Mouse (Mus musculus) hindbrain, embryonic 11.5 days (tissue): ENCODE measurements around the gene Pax2. TPM values are rescaled to one million over a fixed set of nuclear protein-coding genes. Genes with fewer than 3 reads are reported as not detected.

Experiments
- ATAC-seq: fragments of 200-750 bp; cut with Nextera tagmentation; 2 replicates; pipeline ENCODE4 v1.8.0; 2017; ENCODE audit warnings: mild to moderate bottlenecking, moderate TSS enrichment, moderate library complexity; ENCODE audit not compliant: low FRiP score
- DNase-seq: peaks from one replicate; pipeline ENCODE4 v3.0.0-alpha.2; 2015; ENCODE audit warnings: low spot score
- H3K27ac ChIP-seq: fragments of 300-500 bp; sonication (generic); 2 replicates; pipeline ENCODE4 v1.5.1; 2014; ENCODE audit warnings: mild to moderate bottlenecking, low read depth, low read length
- H3K27me3 ChIP-seq: fragments of 300-500 bp; sonication (generic); 2 replicates; pipeline ENCODE4 v1.6.1; 2014; ENCODE audit warnings: mild to moderate bottlenecking, low read length, moderate library complexity, mixed read lengths; ENCODE audit not compliant: control insufficient read depth, insufficient read depth
- H3K36me3 ChIP-seq: fragments of 300-500 bp; sonication (generic); 2 replicates; pipeline ENCODE4 v1.6.1; 2014; ENCODE audit warnings: mild to moderate bottlenecking, low read length, moderate library complexity, mixed read lengths; ENCODE audit not compliant: control insufficient read depth, insufficient read depth
- H3K4me1 ChIP-seq: fragments of 300-500 bp; sonication (generic); replicated peaks from 2 replicates; pipeline ENCODE4 v1.6.1; 2014; ENCODE audit warnings: low read length, mixed read lengths; ENCODE audit not compliant: control insufficient read depth, insufficient read depth
- H3K4me2 ChIP-seq: fragments of 300-500 bp; sonication (generic); replicated peaks from 2 replicates; pipeline ENCODE4 v1.6.1; 2014; ENCODE audit warnings: mild to moderate bottlenecking, low read depth, low read length
- H3K4me3 ChIP-seq: fragments of 300-500 bp; sonication (generic); 2 replicates; pipeline ENCODE4 v1.5.1; 2014; ENCODE audit warnings: low read depth, low read length
- H3K9ac ChIP-seq: fragments of 300-500 bp; sonication (generic); 2 replicates; pipeline ENCODE4 v1.6.1; 2014; ENCODE audit warnings: low read depth, low read length
- H3K9me3 ChIP-seq: fragments of 300-500 bp; sonication (generic); 2 replicates; pipeline ENCODE4 v1.6.1; 2016; ENCODE audit warnings: low read length; ENCODE audit not compliant: control insufficient read depth
- WGBS: fragments of 180-500 bp; shearing (Covaris S2); extraction: QIAGEN DNeasy Blood & Tissue Kit; methylation state at CpG from one replicate; pipeline ENCODE4 v1.1.7; 2014; 5-methylcytosine and 5-hydroxymethylcytosine counted together
- polyA plus RNA-seq: library from polyadenylated mRNA; unstranded; fragments of >200 nt; fragmentation: Nextera tagmentation; extraction: Ambion mirVana; gene quantifications from 2 replicates; pipeline ENCODE4 v1.2.1, GENCODE M21; 2014

Pax2 gene
- polyA plus RNA-seq, 1 experiment from 2014 or later: 11.1 TPM

DNA sequence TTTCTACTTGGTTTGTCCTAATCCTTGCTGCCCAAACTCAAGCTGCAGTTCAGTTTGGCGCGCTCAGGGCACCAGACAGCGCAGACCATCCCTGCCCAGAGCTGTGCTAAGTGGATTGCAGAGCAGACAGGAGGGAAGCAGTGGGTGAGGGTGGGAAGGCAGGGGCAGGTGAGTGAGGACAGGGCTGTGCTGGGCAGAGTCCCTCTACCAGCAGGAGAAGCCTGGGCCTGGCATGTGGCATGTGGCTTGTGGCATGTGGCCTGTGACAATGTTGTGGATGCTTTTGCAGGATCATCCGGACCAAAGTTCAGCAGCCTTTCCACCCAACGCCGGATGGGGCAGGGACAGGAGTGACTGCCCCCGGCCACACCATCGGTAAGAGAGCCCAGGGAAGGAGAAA, 32.6 kb downstream of the Pax2 start:
- H3K27ac ChIP-seq: no peak overlapping the region
- no peak for ATAC-seq
- WGBS: 83% methylated on average over 8 of the region's 8 CpGs
- no peak overlapping the region for H3K4me2 ChIP-seq
- H3K27me3 ChIP-seq: 0 out of 2 replicates have a peak, but pooled peaks cover 2% of the 10 kb centered on the region
- no peak overlapping the region for H3K4me3 ChIP-seq
- H3K9me3 ChIP-seq: no peaks in the 10 kb centered on the region
- no peaks in the 10 kb centered on the region for H3K36me3 ChIP-seq
- H3K9ac ChIP-seq: no peak overlapping the region
- H3K4me1 ChIP-seq: no peaks in the 10 kb centered on the region; the same call in 1 of the 2 replicates
- no peak for DNase-seq

DNA sequence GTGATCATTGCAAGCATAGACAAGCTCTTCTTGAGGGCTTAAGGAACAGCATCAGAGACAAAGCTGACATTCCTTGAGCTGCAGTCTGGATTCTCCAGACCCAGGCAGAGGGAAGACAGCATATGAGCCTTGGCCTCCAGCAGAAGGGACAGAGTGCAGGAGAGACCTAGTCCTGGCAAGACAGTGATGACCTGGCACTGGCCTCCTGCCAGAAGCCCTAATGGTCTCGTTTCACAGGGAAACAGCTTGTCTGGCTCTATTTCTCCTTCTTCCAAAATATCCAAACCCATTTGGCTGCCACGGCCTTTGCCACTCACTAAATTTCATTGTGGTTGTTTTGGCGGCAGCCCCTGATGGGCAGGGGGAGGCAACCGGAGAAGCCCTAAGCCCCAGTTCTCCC, 36.1 kb downstream of the Pax2 start:
- 84% methylated on average over 4 of the region's 4 CpGs for WGBS
- H3K4me1 ChIP-seq: peaks cover 5% of the 10 kb centered on the region
- ATAC-seq (no peak), DNase-seq (no peak)
- H3K9me3 ChIP-seq: no peaks in the 10 kb centered on the region
- no peaks in the 10 kb centered on the region for H3K27me3 ChIP-seq
- no peak overlapping the region for H3K4me3 ChIP-seq
- H3K4me2 ChIP-seq: no peak overlapping the region
- no peaks in the 10 kb centered on the region for H3K36me3 ChIP-seq
- H3K27ac ChIP-seq: no peak overlapping the region
- H3K9ac ChIP-seq: no peak overlapping the region

DNA sequence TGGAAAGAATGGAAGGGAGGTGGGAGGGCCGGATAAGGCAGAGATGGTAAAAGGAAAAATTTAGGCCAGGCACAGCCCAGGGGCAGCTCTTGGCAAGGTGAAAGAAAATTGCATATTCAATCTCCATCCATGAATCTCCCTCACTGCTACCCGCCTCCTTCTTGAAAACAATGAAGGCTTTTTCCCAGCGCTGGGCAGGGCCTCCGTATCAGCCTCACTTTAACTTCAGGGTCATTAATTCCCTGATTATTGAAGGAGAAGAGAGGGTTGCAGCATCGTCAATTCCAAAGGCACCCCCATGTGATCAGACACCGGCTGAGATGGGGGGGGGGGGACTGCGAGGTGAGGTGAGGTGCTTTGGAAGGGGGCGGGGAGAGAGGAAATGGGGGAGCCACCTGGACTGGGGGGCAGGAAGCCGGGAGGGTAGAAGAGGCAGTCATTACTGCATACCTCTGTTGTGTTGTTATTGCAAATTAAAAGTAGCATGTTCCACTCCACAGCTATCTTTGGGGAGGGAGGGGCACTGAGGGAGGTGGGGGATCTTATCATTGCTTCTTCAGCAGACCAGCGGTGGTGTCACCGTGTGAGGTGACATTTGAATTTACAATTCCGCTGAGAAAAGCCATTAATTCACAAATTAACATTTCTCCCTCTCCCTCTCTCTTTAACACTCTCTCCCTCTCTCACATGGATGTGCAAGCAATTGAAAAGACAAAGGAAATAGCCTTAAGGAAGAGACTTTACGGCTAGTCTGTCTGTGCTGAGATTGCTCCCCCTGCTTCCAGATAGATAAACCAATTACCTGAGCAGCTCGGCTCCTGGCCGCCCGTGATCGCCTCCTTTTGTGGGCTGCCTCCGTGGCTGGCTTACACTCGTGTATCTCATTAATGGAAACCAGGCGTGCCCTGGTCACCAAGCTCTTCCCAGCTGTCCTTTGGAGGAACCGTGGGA, 41.5 kb downstream of the Pax2 start:
- 23% methylated on average over 21 of the region's 21 CpGs for WGBS
- DNase-seq: no peak
- H3K4me2 ChIP-seq: 0 out of 2 replicates have a peak overlapping the region, but pooled peaks have one; percentile 7

DNA sequence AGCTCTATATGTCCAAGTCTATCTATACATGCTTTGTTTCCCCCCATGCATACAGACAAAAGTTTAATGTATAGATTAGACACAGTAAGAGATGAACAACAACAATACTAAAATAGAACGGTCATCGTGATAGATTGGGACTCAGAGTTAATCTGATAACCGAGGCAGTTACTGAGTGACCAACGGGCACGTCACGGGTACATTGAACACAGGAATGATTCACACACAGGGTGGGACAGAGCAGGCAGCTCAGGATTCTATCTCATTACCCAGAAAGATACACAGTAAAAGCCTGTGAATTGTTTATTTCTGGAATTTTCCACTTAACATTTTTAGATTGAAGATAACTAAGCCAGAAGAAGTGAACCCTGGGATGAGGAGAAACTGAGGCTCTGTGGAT, 42.9 kb downstream of the Pax2 start:
- no peaks in the 10 kb centered on the region for H3K36me3 ChIP-seq
- no peak for ATAC-seq
- H3K9me3 ChIP-seq: no peaks in the 10 kb centered on the region
- H3K4me1 ChIP-seq: peaks cover 15% of the 10 kb centered on the region
- no peak for DNase-seq
- no peak overlapping the region for H3K4me2 ChIP-seq
- 76% methylated on average over 6 of the region's 6 CpGs for WGBS
- H3K9ac ChIP-seq: no peak overlapping the region
- H3K27ac ChIP-seq: no peak overlapping the region
- H3K4me3 ChIP-seq: no peak overlapping the region
- H3K27me3 ChIP-seq: no peaks in the 10 kb centered on the region; the same call in 1 of the 2 replicates

More for the DNA sequence above, 41.5 kb downstream of the Pax2 start:
- H3K4me1 ChIP-seq: peaks cover 15% of the 10 kb centered on the region
- H3K9me3 ChIP-seq: no peaks in the 10 kb centered on the region
- H3K27me3 ChIP-seq: no peaks in the 10 kb centered on the region
- no peak overlapping the region for H3K4me3 ChIP-seq
- peak overlapping the region; percentile 30; the same call in 1 of the 2 replicates for H3K27ac ChIP-seq
- peak overlapping the region; percentile 37; the same call in 1 of the 2 replicates for H3K9ac ChIP-seq
- no peaks in the 10 kb centered on the region for H3K36me3 ChIP-seq
- ATAC-seq: no peak

DNA sequence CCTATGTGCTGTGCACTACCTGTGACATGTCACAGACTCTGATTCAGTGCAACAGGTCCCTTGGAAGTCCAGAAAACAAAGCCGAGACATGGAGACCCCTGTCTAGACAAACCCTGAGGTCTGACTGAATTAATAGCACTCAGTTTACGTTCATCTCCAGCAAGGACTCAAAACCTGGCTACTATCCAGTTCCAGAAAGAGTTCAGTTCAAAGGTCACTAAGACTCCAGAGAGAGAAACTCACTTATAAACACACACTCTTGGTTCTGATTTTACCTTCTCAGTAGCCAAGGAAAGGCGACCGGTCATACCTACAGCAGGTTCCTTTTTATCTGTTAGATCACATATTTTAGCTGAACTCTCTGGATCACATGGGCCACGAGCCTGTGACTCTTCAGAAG, 43.3 kb downstream of the Pax2 start:
- Histone ChIP-seq H3K9ac (no peak overlapping the region), H3K9me3 (no peaks in the 10 kb centered on the region), H3K4me2 (no peak overlapping the region), H3K27ac (no peak overlapping the region), H3K27me3 (no peaks in the 10 kb centered on the region; the same call in 1 of the 2 replicates), H3K36me3 (no peaks in the 10 kb centered on the region), H3K4me3 (no peak overlapping the region), H3K4me1 (peaks cover 15% of the 10 kb centered on the region)
- no peak for ATAC-seq
- DNase-seq: no peak
- WGBS: 79% methylated on average over 5 of the region's 5 CpGs

DNA sequence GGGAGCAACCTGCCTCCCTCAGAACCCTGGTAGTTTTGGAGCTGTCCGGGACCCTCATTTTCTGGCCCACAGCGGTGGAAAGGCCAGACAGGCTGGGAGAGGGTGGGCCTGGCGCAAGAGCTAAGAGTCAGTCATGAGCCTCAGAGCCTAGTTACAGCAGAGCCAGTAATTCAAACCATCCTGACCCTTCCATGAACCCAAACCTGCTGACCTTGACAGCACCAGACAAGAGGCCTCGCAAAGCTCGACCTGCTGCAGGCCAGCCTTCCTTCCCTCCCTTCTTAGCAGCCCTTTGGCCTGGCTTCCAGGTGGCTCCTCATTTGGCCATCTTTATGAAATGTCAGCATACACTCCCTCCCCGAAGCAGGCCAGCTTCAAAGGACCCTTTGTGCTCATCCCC, 44.5 kb downstream of the Pax2 start:
- no peak overlapping the region for H3K4me3 ChIP-seq
- H3K9me3 ChIP-seq: no peaks in the 10 kb centered on the region
- ATAC-seq (no peak), DNase-seq (no peak)
- no peaks in the 10 kb centered on the region for H3K36me3 ChIP-seq
- H3K4me2 ChIP-seq: no peak overlapping the region
- H3K4me1 ChIP-seq: peaks cover 15% of the 10 kb centered on the region
- no peak overlapping the region for H3K9ac ChIP-seq
- WGBS: 46% methylated on average over 6 of the region's 6 CpGs
- H3K27me3 ChIP-seq: no peaks in the 10 kb centered on the region; the same call in 1 of the 2 replicates
- H3K27ac ChIP-seq: no peak overlapping the region

DNA sequence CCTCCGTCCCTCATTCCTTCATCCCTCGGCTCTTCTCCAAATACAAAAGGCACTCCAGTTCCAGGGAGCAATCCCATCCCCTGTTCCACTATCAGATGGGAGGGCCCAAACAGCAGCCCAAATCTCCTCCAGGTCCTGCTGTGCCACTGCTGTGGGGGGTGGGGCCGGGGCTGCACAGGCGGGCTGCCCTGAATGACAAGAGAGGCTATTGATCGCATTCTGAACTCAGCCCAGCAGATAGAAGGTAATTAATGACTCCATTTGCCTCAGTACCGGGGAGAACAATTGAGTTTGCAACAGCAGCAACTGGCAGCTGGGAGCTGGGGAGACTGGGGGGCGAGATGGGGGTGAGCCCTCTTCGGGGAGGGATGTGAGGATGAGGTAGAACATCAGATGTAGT, 52.9 kb downstream of the Pax2 start:
- no peaks in the 10 kb centered on the region for H3K9me3 ChIP-seq
- H3K36me3 ChIP-seq: no peaks in the 10 kb centered on the region
- H3K4me1 ChIP-seq: peaks cover 2% of the 10 kb centered on the region; the same call in 1 of the 2 replicates
- peak overlapping the region; percentile 37 for H3K27ac ChIP-seq
- no peak overlapping the region for H3K4me3 ChIP-seq
- H3K4me2 ChIP-seq: no peak overlapping the region
- 0 out of 2 replicates have a peak, but pooled peaks have one; percentile 51 for ATAC-seq
- H3K27me3 ChIP-seq: no peaks in the 10 kb centered on the region; the same call in 1 of the 2 replicates
- 4% methylated on average over 8 of the region's 8 CpGs for WGBS
- H3K9ac ChIP-seq: no peak overlapping the region
- DNase-seq: peak; percentile 50

DNA sequence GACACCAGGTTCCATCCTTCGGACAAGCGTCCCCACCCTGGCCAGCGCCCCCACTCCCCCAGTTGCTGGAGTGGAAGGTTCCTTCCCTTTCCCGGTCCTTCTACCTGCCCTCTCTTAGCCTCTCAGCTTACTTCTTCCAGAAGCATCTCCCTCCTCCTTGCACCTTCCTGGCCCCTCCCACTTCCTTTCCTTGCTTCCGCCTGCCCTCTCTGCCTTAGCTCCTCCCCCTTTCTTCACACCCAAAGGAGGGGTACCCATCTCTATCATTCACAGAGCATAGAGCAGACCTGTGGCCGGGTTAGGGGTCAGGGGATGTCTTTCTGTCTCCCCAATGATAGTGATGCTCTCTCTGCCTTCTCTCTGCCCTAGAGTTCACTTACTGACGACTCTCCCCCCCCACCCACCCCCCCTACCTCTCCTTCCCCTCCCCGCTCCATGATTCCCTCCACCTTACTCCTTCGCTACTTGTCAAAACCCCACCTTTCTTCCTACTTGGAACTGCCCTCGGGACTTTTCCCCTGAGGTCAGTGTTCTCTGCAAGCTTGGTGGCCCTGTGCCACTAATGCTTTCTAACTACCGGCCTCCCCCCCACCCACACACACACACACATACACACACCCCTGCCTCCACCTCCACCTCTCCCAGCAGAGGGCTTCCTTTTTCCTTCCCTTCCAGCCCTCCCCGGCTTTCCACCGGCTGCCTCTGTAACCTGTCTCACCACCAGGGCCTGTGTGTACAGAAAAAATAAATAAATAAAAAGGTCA, 57.0 kb downstream of the Pax2 start:
- no peak overlapping the region for H3K4me2 ChIP-seq
- peaks cover 11% of the 10 kb centered on the region for H3K4me1 ChIP-seq
- ATAC-seq (no peak), DNase-seq (no peak)
- no peaks in the 10 kb centered on the region; the same call in 1 of the 2 replicates for H3K27me3 ChIP-seq
- H3K9me3 ChIP-seq: no peaks in the 10 kb centered on the region
- no peak overlapping the region for H3K4me3 ChIP-seq
- no peak overlapping the region; the same call in 1 of the 2 replicates for H3K27ac ChIP-seq
- H3K36me3 ChIP-seq: no peaks in the 10 kb centered on the region
- 70% methylated on average over 13 of the region's 13 CpGs for WGBS
- no peak overlapping the region for H3K9ac ChIP-seq
